Mouse (Mus musculus): ENCODE results near the gene Abhd14a.

DNA sequence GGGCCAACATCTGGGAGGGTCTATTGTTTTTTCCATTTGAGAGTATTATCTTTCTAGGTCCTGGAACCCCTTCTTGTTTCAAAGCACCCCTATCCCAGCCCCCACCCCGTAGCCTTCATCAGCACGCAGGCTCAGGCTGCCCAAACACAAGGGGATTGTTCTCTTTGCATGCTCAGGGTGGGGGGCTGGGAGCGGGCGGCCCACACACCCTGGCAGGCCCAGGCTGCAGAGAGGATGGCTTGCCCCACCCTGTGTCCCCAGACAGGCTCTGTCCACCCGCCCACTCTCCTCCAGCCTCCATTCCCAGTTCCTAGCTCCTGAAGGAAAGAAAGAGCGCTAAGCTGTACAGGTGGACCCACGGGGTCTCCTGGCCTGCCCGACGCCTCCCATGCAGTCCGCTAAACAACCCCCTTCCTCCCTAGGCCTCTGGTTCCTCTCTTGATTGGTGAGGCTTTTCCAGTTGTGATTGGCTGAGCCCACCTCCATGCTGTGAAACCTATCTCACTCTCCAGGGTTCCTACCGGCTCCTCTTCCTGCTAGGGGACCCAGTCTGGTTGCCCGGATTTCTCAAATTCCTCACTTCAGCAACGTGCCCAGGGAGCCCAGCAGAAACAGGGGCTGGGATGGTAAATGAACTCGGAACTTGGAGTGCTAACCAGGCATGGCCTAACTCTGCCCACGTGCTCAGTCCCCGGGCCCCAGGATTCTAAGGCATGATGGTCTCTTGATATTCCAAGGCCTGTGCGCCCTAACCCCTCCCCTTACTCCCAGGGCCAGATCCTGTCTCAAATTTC, 7.6 kb upstream of the Abhd14a start:
- TF ChIP-seq CTCF (conservative IDR thresholded peaks at IDR 0.05; ENCODE audit: low read length), result no peak
- no peak for TF ChIP-seq POU5F1 (IDR thresholded peaks at IDR 0.05; ENCODE audit: borderline replicate concordance, low read length)
- no peak for TF ChIP-seq NANOG (IDR thresholded peaks at IDR 0.05; ENCODE audit: borderline replicate concordance, low read length)
